Mouse (Mus musculus) hindbrain, embryonic 16.5 days (tissue): ENCODE results near the gene P2ry1. TPM values are rescaled to one million over a fixed set of nuclear protein-coding genes. Genes with fewer than 3 reads are reported as not detected.

Experiments
- ATAC-seq: fragments of 200-750 bp; cut with Nextera tagmentation; 2 replicates; pipeline ENCODE4 v1.8.0; 2017; ENCODE audit warnings: moderate TSS enrichment, moderate library complexity
- H3K27ac ChIP-seq: fragments of 300-500 bp; sonication (generic); 2 replicates; pipeline ENCODE4 v1.5.1; 2014; ENCODE audit warnings: low read depth, mild to moderate bottlenecking, control low read depth, low read length, moderate library complexity
- H3K27me3 ChIP-seq: fragments of 300-500 bp; sonication (generic); replicated peaks from 2 replicates; pipeline ENCODE4 v1.6.1; 2014; ENCODE audit warnings: low read length; ENCODE audit not compliant: control insufficient read depth, insufficient read depth
- H3K36me3 ChIP-seq: fragments of 300-500 bp; sonication (generic); 2 replicates; pipeline ENCODE4 v1.6.1; 2014; ENCODE audit warnings: mild to moderate bottlenecking, low read length, moderate library complexity, mixed read lengths; ENCODE audit not compliant: control insufficient read depth, insufficient read depth
- H3K4me1 ChIP-seq: fragments of 300-500 bp; sonication (generic); 2 replicates; pipeline ENCODE4 v1.6.1; 2014; ENCODE audit warnings: low read depth, low read length; ENCODE audit not compliant: control insufficient read depth, insufficient read depth
- H3K4me2 ChIP-seq: fragments of 300-500 bp; sonication (generic); 2 replicates; pipeline ENCODE4 v1.6.1; 2014; ENCODE audit warnings: mild to moderate bottlenecking, low read length, control low read depth, moderate library complexity
- H3K4me3 ChIP-seq: fragments of 300-500 bp; sonication (generic); 2 replicates; pipeline ENCODE4 v1.5.1; 2014; ENCODE audit warnings: mild to moderate bottlenecking, low read length, control low read depth, moderate library complexity
- H3K9ac ChIP-seq: fragments of 300-500 bp; sonication (generic); 2 replicates; pipeline ENCODE4 v1.6.1; 2014; ENCODE audit warnings: low read depth, mild to moderate bottlenecking, control low read depth, low read length, moderate library complexity
- H3K9me3 ChIP-seq: fragments of 300-500 bp; sonication (generic); 2 replicates; pipeline ENCODE4 v1.6.1; 2014; ENCODE audit warnings: mild to moderate bottlenecking, low read length, moderate library complexity; ENCODE audit not compliant: control insufficient read depth
- WGBS: fragments of 180-500 bp; shearing (Covaris S2); extraction: QIAGEN DNeasy Blood & Tissue Kit; methylation state at CpG from one replicate; pipeline ENCODE4 v1.1.7; 2014; 5-methylcytosine and 5-hydroxymethylcytosine counted together
- polyA plus RNA-seq: library from polyadenylated mRNA; unstranded; fragments of >200 nt; fragmentation: Nextera tagmentation; extraction: Ambion mirVana; gene quantifications from 2 replicates; pipeline ENCODE4 v1.2.1, GENCODE M21; 2015

The P2ry1 gene
- polyA plus RNA-seq, 1 experiment from 2014 or later, result 5.8 TPM

DNA sequence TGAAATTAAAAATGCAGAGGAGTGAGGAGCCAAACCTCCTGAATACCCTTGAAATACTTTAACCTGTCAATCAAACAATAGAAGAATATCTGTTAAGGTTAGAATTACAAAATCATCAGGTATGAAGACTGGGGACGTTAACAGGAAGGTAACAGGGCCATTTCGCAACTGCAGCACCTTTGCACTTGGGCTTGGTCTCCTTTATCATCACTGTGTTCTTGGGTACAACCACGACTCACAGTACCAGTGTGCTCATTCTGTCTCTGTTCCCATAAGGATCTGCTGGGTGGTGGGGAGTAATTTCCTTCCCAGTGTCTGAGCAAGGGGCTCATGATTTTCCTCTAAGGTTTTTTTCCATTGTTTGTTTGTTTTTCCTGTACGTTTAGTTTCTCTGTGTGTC lies 1.8 kb upstream of the P2ry1 start:
- no peaks in the 10 kb centered on the region for H3K36me3 ChIP-seq
- no peaks in the 10 kb centered on the region for H3K27me3 ChIP-seq
- no peak overlapping the region for H3K4me3 ChIP-seq
- no peaks in the 10 kb centered on the region for H3K9me3 ChIP-seq
- WGBS, result 79% methylated on average over 4 of the region's 4 CpGs
- no peak overlapping the region for H3K4me2 ChIP-seq
- no peak overlapping the region for H3K27ac ChIP-seq
- H3K9ac ChIP-seq, result no peak overlapping the region
- no peak for ATAC-seq
- no peaks in the 10 kb centered on the region for H3K4me1 ChIP-seq

DNA sequence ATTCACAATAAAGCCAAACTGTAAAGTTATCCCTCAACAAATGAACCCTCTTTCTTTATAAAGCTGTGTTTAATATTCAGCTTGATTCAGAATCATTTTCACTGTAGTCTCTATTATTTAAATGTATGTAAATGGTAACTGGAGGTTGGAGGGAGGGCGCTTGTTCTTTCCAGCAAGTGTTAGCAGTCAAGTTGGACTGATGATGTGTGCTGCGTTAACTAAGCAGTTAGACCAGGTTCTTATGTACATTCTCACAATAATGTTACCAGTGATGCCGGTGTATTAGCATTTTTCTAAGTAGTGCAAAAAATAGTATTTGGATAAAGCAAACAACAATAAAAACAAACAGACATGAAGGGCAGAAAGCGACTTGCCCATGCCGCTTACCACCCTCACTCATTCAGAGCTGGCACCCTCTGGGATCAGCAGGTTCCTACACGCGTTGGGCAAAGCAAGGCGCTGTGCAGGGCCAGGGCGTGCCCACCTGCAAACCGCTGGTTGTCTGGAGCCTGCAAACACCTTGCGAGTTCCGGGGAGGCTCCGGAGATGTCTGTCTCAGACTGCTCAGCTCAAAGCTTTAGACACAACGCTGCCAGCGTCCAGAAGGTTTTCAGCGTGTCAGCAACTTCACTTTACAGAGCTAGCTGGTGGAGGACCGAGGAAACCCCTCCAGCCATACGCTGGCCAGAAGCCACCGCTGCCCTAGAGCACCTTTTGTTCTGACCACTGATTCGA lies 576 bp upstream of the P2ry1 start:
- Histone ChIP-seq H3K9me3 (no peaks in the 10 kb centered on the region), H3K4me1 (no peaks in the 10 kb centered on the region), H3K9ac (peak overlapping the region; percentile 74), H3K27ac (peak overlapping the region; percentile 16; the same call in 1 of the 2 replicates), H3K36me3 (no peaks in the 10 kb centered on the region), H3K27me3 (no peaks in the 10 kb centered on the region), H3K4me3 (peak overlapping the region; percentile 86), H3K4me2 (peak overlapping the region; percentile 81)
- WGBS, result 2% methylated on average over 20 of the region's 20 CpGs
- ATAC-seq, result peak; percentile 80

DNA sequence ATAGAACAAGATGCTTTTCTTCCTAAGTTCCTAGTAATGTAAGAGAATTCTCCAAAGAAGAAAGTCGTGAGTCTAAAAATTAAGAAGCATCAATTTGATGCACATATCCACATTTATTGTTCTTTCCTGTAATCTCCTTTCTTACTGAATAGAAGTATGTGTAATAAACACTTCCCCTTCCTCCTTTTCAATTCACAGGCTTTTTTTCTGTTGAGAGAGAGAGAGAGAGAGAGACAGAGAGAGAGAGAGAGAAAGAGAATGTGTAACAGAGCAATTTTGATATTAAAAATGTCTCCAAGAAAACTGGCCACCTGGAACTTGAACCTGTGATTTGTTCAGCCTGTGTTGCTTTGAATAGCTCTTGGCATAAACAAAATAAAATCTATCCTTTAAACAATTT lies 2.0 kb downstream of the P2ry1 start:
- ATAC-seq, result no peak
- 79% methylated on average over 1 of the region's 1 CpGs for WGBS
- Histone ChIP-seq H3K9ac (no peak overlapping the region), H3K27ac (no peak overlapping the region), H3K36me3 (no peaks in the 10 kb centered on the region), H3K4me1 (no peaks in the 10 kb centered on the region), H3K4me3 (no peak overlapping the region), H3K9me3 (no peaks in the 10 kb centered on the region), H3K4me2 (peak overlapping the region; percentile 81), H3K27me3 (no peaks in the 10 kb centered on the region)

DNA sequence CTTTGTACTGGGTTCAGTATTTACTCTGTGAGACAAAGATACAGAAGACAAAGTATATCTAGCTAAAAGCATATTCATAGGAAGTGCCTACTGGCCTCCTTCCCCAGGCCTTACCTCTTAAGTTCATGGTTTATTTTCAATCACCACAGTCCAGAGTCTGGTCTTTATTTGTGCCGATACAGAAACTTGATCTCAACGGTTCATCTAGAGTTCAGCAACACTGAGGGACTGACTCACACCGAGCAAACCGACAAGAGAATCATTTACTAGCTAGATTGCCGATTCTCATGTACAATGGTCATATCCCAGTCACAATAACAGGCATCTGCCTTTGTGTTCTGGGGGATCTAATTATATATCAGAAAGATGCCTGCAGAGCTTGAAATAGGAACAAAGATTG lies 9.1 kb downstream of the P2ry1 start:
- Histone ChIP-seq H3K27ac (no peak overlapping the region), H3K9ac (no peak overlapping the region), H3K27me3 (no peaks in the 10 kb centered on the region), H3K36me3 (no peaks in the 10 kb centered on the region), H3K4me2 (no peak overlapping the region), H3K4me3 (no peak overlapping the region), H3K4me1 (no peaks in the 10 kb centered on the region), H3K9me3 (no peaks in the 10 kb centered on the region)
- no peak for ATAC-seq
- 42% methylated on average over 5 of the region's 5 CpGs for WGBS

- H3K4me1 ChIP-seq, result no peaks in the 10 kb centered on the region
- no peaks in the 10 kb centered on the region for H3K9me3 ChIP-seq
- no peak overlapping the region for H3K27ac ChIP-seq
- no peak overlapping the region for H3K9ac ChIP-seq
- no peaks in the 10 kb centered on the region for H3K36me3 ChIP-seq
- no peak for ATAC-seq
- no peak overlapping the region for H3K4me3 ChIP-seq
- H3K4me2 ChIP-seq, result no peak overlapping the region
- no peaks in the 10 kb centered on the region for H3K27me3 ChIP-seq
These were observed 10.0 kb downstream of the P2ry1 start for GRCm38 (mm10) chr3:61012550-61012949.

DNA sequence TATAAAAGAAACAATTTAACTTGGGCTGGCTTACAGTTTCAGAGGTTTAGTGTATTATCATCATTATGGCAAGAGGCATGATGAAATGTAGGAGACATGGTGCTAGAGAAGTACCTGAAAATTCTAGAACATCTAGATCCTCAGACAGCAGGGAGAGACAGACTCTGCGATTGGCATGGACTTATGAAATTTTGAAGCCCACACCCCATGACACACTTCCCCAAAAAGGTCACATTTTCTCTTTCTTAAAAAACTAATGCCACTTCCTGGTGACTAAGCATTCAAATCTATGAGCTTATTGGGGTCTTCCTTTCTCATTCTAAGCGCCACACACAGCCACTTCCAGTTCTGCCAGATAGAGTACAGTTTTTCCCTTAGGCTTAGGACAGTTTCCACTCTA lies 14.1 kb downstream of the P2ry1 start:
- Histone ChIP-seq H3K4me1 (no peaks in the 10 kb centered on the region), H3K36me3 (no peaks in the 10 kb centered on the region), H3K4me2 (no peak overlapping the region), H3K4me3 (no peak overlapping the region), H3K9me3 (no peaks in the 10 kb centered on the region), H3K27ac (no peak overlapping the region), H3K9ac (no peak overlapping the region), H3K27me3 (no peaks in the 10 kb centered on the region)
- no peak for ATAC-seq
- WGBS, result 87% methylated on average over 2 of the region's 2 CpGs

- H3K4me1 ChIP-seq, result no peaks in the 10 kb centered on the region
- no peak overlapping the region for H3K27ac ChIP-seq
- no peak overlapping the region for H3K4me2 ChIP-seq
- H3K27me3 ChIP-seq, result no peaks in the 10 kb centered on the region
- H3K9me3 ChIP-seq, result no peaks in the 10 kb centered on the region
- 87% methylated on average over 4 of the region's 4 CpGs for WGBS
- no peak overlapping the region for H3K4me3 ChIP-seq
- ATAC-seq, result no peak
- no peaks in the 10 kb centered on the region for H3K36me3 ChIP-seq
- no peak overlapping the region for H3K9ac ChIP-seq
These were observed 29.5 kb downstream of the P2ry1 start for GRCm38 (mm10) chr3:61032100-61032499.

DNA sequence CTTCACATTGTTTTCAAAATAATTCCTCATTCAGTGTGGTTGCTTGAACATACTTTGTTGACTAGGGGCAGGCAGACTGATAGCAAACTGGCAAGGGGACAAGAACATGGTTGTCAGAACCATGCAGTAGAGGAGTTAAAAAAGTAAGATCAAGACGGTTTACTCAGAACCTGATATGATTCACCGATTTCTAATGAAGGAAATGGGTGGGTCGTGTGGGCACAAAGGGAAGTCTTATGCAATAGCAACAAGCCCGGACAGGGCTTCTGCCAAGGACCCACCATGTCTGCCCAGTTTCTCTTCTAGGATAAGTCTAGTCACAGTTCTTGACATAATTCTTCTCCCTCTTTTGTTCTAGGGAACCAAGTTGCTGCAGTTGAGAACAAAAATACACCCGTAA lies 33.0 kb downstream of the P2ry1 start:
- no peak overlapping the region for H3K4me3 ChIP-seq
- H3K36me3 ChIP-seq, result no peaks in the 10 kb centered on the region
- H3K27me3 ChIP-seq, result no peaks in the 10 kb centered on the region
- no peak for ATAC-seq
- H3K27ac ChIP-seq, result no peak overlapping the region
- H3K4me1 ChIP-seq, result no peaks in the 10 kb centered on the region
- no peaks in the 10 kb centered on the region for H3K9me3 ChIP-seq
- WGBS, result 71% methylated on average over 5 of the region's 5 CpGs
- H3K9ac ChIP-seq, result no peak overlapping the region
- no peak overlapping the region for H3K4me2 ChIP-seq

- 41% methylated on average over 5 of the region's 5 CpGs for WGBS
- Histone ChIP-seq H3K4me3 (no peak overlapping the region), H3K4me1 (no peaks in the 10 kb centered on the region), H3K36me3 (no peaks in the 10 kb centered on the region), H3K4me2 (no peak overlapping the region), H3K27ac (no peak overlapping the region), H3K9me3 (no peaks in the 10 kb centered on the region), H3K27me3 (no peaks in the 10 kb centered on the region), H3K9ac (no peak overlapping the region)
- ATAC-seq, result no peak
These were observed 37.3 kb downstream of the P2ry1 start for GRCm38 (mm10) chr3:61039916-61040315.
